Mouse (Mus musculus): Measurements from ENCODE around the gene Ccdc113. TPM values are rescaled to one million over a fixed set of nuclear protein-coding genes. Genes with fewer than 3 reads are reported as not detected.

Gene Ccdc113
- total RNA-seq, 2 experiments from 2014 or later: not detected

GRCm38 (mm10) chr8:95528750-95529310 lies 5.1 kb upstream of the Ccdc113 start:
- no peak for ATAC-seq (replicated peaks; ENCODE audit: low FRiP score, low TSS enrichment, poor library complexity, severe bottlenecking)

DNA sequence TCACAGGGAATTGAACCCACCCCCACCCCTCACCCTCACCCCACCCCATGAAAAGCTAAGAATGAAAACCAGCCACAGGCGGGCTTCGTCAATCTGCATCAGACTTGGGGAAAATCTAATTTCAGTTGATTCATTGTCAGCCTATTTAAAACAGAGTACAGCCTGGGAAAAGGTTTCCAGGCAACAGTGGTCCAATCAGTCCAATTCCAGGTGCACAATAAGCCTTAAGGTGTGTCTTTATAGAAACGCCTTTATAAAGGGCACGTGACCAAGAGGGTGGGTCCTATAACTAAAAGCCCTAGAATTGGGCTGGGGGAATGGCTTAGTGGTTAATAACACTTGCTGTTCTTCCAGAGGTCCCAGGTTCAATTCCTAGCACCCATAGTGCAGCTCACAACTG lies 1.7 kb upstream of the Ccdc113 start:
- ATAC-seq (replicated peaks; ENCODE audit: low FRiP score, low TSS enrichment, poor library complexity, severe bottlenecking): no peak

DNA sequence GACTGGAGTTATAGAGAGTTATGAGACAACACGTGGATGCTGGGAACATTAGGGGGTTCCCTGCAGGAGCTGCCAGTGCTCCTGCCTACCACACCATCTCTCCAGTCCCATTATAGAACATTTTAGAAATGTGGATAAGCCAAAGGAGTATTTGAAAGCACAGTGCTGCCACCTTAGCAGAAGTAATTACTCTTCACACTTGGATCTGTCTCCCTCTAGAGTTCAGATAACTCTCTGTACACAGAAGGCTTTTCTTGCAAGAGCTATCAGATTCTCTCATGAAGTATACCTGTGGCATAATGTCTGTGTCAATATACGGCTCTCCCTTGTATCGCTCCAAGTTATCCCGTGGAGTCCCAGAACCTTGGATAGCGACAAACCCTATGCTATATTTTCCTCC lies 5.6 kb downstream of the Ccdc113 start:
- ATAC-seq (replicated peaks; ENCODE audit: low FRiP score, low TSS enrichment, poor library complexity, severe bottlenecking): no peak

- no peak for ATAC-seq (replicated peaks; ENCODE audit: low FRiP score, low TSS enrichment, poor library complexity, severe bottlenecking)
Observed at GRCm38 (mm10) chr8:95542191-95542590, 8.3 kb downstream of the Ccdc113 start.

DNA sequence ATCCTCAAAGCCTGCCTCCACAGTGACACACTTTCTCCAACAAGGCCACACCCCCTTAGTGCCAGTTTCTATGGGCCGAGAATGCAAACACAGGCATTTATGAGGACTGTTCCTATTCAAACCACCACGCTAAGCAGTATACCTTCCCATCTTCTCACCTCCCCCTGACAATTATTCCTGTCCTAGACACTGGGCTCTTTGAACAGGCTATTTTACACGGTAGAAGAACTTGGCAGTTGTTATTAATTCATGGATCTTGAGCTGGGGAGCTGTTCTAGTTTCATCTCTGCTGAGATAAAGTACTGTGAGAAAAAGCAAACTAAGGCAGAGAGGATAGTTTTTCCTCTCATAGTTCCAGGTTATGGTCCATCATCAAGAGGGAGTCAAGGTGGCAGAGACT lies 9.2 kb downstream of the Ccdc113 start:
- ATAC-seq (replicated peaks; ENCODE audit: low FRiP score, low TSS enrichment, poor library complexity, severe bottlenecking): no peak

- no peak for ATAC-seq (replicated peaks; ENCODE audit: low FRiP score, low TSS enrichment, poor library complexity, severe bottlenecking)
Observed at GRCm38 (mm10) chr8:95545815-95546214, 11.9 kb downstream of the Ccdc113 start.

DNA sequence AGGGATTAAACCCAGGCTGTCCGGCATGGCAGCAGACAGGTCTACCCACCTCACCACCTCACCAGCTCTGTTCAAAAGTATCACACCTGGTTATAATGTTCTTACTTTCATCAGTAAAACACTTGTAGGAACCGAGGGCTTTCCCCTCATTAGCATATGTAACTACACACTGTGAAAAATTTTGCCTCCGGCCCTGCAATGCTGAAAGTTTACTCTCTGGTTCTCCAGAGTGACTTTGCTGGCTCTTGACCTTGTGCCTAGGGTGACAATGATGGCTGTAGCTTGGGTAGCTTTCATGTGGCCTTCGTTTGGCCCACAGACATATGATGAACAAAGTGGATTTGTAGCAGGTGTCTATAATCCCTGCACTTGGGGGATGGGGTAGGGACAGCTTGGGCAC lies 13.1 kb downstream of the Ccdc113 start:
- no peak for ATAC-seq (replicated peaks; ENCODE audit: low FRiP score, low TSS enrichment, poor library complexity, severe bottlenecking)

DNA sequence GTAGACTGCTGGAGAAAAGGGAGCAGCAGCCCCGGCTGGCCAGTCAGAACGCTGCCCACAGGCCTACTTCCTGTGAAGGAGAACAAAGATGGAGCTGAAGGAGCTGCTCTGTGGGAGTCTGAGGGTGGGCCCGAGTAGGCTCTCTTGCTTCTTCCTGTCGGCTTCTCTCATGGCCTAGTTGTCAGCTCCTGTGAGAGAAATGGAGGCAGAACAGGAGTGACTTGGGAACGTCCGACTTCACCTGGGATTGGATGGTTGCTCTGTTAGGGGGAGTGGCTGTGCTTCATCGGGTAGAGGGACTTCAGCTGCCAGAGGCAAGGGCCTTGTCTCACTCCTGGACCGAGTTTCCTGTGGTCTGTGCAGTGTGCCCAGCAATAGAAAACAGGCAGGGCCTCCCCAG lies 14.0 kb downstream of the Ccdc113 start:
- ATAC-seq (replicated peaks; ENCODE audit: low FRiP score, low TSS enrichment, poor library complexity, severe bottlenecking): no peak

DNA sequence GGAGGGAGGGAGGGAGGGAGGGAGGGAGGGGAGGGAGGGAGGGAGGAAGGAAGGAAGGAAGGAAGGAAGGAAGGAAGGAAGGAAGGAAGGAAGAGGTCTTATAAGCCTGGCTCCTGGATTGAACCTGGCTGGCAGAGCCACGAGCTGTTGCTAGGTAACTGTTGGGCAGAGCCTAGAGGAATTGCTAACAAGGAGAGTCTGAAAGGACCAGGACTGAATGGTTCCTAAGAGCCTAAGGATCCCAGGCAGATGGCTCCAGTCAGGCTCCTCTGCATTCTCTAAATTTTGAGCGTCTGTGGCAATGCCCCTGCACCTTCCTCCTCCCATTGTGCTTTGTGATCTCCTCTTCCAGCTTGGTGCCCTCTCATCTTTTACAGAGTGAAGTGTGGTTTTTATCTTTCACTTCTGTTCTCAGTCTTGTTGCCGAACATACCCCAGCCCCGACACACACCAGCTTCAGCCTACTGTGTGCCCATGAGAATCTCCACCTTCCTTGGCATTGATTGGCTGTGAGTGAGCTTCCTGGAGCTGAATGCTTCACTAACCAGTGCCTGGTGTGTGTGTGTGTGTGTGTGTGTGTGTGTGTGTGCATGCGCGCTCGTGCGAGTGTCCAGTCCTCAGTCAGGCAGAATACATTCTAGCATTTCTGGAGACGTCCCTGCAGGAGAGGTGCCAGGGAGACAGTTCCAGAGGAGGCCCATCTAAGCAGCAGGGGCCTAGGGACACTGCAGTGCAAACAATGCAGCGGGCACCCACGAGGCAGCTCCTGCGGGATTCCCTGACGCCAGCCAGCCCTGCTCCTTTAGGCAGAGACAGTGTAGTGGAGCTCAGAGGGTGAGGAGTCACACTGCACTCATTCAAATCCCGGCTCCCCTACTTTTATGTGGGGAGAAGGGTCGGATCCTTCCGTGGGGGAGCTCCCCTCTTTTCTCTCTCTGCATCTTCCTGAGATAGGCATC lies 16.3 kb downstream of the Ccdc113 start:
- no peak for ATAC-seq (replicated peaks; ENCODE audit: low FRiP score, low TSS enrichment, poor library complexity, severe bottlenecking)

DNA sequence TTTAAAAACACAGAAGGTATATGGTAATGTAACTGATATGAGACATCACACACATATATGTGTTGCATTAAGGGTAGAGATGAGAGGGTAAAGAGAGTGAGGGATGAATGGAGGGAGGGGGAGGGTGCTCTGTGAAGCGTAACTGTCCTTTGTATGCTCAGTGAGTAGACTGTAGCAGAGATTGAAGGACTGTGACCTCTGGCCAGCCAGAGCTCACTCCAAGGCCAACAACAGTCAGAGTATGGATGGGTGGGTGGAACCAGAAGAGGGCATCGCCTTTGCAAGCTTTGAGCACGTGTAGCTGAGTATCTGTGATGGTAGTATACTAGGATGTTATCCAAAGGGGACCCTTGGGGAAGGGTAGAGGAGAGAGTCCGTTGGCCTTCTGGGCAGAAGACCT lies 17.7 kb downstream of the Ccdc113 start:
- no peak for ATAC-seq (replicated peaks; ENCODE audit: low FRiP score, low TSS enrichment, poor library complexity, severe bottlenecking)

DNA sequence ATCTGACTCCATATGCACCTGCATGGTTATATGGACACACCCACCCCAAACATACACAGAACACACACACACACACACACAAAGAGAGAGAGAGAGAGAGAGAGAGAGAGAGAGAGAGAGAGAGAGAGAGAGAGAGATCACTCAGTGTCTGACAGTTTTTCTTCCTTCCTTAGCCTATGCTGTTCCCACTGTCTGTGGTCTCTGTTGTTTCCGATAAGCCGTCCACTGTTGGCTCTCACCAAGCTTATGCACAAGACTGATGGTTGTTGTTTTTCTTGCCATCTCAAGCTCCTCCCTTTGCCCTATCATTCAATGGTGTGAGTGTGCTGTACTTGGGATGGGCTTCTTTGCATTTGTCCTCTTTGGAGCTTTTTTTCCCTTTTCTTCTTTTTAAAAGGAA lies 22.1 kb downstream of the Ccdc113 start:
- peak; percentile 83 for ATAC-seq (replicated peaks; ENCODE audit: low FRiP score, low TSS enrichment, poor library complexity, severe bottlenecking)

GRCm38 (mm10) chr8:95566217-95566616 lies 32.3 kb downstream of the Ccdc113 start:
- peak; percentile 61; the same call in 1 of the 2 replicates for ATAC-seq (replicated peaks; ENCODE audit: low FRiP score, low TSS enrichment, poor library complexity, severe bottlenecking)

GRCm38 (mm10) chr8:95566809-95567208 lies 32.9 kb downstream of the Ccdc113 start:
- ATAC-seq (replicated peaks; ENCODE audit: low FRiP score, low TSS enrichment, poor library complexity, severe bottlenecking): no peak

DNA sequence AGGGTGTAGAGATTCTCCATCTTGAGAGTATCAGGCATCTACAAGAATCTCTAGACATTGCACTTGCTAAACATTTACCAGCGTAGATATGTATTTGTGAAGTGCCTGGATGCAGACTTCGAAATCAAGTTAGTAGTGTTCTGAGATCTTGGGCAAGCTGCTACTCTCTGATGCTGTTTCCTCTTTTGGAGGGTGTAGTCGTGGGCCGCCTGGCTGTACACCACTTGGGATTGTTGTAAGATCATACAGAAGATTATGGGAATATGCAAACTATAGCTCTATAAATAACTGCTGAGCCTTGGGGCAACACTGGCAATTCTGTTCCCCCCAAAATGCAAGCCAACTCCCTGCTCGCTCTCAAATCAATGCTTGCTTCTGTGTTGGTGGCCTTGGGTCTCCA lies 39.3 kb downstream of the Ccdc113 start:
- ATAC-seq (replicated peaks; ENCODE audit: low FRiP score, low TSS enrichment, poor library complexity, severe bottlenecking): no peak

DNA sequence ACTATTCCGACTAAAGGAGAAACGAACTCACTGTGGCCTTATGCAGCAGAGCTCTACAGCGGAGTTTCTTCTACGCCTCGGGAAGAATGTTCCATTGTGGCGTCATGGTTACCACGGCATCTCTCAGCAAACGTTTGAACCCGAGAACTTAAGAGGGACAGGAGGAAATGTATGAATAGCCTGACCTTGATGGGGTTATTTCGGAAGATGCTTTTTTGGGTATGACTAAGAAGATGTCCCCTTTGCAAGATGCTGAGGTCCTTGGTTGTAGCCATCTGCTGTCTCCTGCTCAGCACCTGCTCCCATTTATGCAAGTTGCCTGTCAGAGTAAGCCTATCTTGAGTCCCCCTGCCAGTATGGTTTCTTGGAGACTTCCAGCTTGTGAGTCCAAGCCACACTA lies 42.4 kb downstream of the Ccdc113 start, which contains the start of gene Prss54:
Gene Prss54, minus strand, starts transcription at position 101 of the 400 bp plus-strand sequence.
- no peak for ATAC-seq (replicated peaks; ENCODE audit: low FRiP score, low TSS enrichment, poor library complexity, severe bottlenecking)

DNA sequence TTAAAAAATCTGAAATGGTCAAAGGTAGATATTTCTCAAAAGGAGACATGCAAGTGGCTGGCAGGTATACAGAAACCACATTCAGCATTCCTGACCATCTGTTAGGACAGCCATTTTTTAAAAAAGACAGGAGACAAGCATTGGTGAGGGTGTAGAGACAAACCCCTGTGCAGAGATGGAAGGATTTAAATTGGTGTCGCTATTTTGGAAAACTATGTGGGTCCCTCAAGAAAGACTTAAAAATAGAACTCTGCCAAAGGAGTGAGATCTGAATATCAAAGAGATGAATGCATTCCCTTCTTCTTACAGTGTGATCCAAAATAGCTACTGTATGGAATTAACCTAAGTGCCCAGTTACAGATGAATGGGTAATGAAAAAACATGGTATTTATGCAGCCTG lies 53.5 kb downstream of the Ccdc113 start:
- ATAC-seq (replicated peaks; ENCODE audit: low FRiP score, low TSS enrichment, poor library complexity, severe bottlenecking): no peak

GRCm38 (mm10) chr8:95589282-95589681 lies 55.4 kb downstream of the Ccdc113 start:
- ATAC-seq (replicated peaks; ENCODE audit: low FRiP score, low TSS enrichment, poor library complexity, severe bottlenecking): no peak

- no peak for ATAC-seq (replicated peaks; ENCODE audit: low FRiP score, low TSS enrichment, poor library complexity, severe bottlenecking)
Observed at GRCm38 (mm10) chr8:95590539-95590938, 56.7 kb downstream of the Ccdc113 start.

DNA sequence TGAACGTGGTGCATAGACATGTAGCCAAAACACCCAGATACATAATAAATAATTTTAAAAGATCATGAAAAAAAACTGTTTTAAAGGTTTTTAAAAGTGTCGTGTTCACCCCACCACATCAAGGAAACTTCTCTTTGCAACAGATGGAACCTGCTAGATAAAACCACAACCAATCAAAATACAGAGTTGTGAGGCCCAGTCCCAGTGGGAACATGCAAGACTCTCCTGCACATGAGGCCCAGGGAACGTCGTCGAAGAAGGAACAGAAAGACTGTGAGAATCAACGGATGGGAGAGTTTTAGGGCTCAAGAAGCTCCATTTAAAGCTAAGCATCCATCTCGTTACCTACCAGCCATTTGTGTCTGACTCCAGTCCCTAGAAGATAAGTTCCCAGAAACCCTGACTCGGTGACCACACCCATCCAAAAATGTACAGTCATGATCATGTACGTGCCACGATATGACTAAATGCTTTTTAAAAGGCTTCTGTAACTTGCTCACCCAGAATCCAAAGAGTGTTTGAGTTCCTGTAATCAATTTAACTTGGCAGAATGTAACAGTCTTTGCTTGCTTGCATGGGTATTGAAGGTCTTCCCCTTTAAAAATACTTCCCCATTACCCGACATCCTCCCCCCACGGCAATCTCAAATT lies 58.4 kb downstream of the Ccdc113 start:
- ATAC-seq (replicated peaks; ENCODE audit: low FRiP score, low TSS enrichment, poor library complexity, severe bottlenecking): peak; percentile 84

Data from megakaryocyte-erythroid progenitor cell, adult 5-6 weeks (primary cell).